Mouse (Mus musculus): ENCODE data around the gene Irx6. TPM values are rescaled to one million over a fixed set of nuclear protein-coding genes. Genes with fewer than 3 reads are reported as not detected.

Irx6 gene
- polyA plus RNA-seq, 1 experiment: not detected

DNA sequence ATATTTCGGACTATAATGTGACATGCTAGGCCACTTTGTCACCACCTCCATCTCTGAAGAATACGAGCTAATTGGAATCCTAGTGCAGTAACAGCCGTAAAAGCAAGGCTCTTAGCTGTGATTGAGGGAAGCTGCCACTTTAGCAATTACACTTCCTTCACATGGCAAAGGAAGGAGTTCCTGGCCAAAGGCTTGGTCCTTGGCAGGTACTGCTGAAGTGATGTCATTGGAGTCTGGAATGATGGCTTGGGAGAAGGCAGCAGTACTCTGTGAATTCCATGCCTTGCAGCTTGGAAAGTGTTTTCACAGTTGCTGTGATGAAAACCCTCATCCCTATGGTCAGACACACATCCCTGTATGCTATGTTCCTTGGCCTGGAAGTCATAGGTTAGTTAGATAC, 24.3 kb downstream of the Irx6 start:
- Histone ChIP-seq H3K4me1 (ENCODE audit: control insufficient read depth, insufficient read depth, low read length) (no peaks in the 10 kb centered on the region), H3K36me3 (ENCODE audit: control insufficient read depth, insufficient read depth, low read length) (no peaks in the 10 kb centered on the region), H3K27me3 (replicated peaks; ENCODE audit: control insufficient read depth, insufficient read depth, low read length) (no peaks in the 10 kb centered on the region; the same call in 1 of the 2 replicates), H3K27ac (ENCODE audit: insufficient read depth, low read depth, low read length) (no peak overlapping the region), H3K4me3 (ENCODE audit: insufficient read depth, low read depth, low read length) (no peak overlapping the region)
- TF ChIP-seq CTCF (conservative IDR thresholded peaks at IDR 0.05; ENCODE audit: insufficient read depth, insufficient read length, low read depth, low read length): no peak
- no peak for TF ChIP-seq POLR2A (IDR thresholded peaks at IDR 0.05; ENCODE audit: low read depth, low read length)
- DNase-seq: no peak
- 73% methylated on average over 3 of the region's 3 CpGs for WGBS

DNA sequence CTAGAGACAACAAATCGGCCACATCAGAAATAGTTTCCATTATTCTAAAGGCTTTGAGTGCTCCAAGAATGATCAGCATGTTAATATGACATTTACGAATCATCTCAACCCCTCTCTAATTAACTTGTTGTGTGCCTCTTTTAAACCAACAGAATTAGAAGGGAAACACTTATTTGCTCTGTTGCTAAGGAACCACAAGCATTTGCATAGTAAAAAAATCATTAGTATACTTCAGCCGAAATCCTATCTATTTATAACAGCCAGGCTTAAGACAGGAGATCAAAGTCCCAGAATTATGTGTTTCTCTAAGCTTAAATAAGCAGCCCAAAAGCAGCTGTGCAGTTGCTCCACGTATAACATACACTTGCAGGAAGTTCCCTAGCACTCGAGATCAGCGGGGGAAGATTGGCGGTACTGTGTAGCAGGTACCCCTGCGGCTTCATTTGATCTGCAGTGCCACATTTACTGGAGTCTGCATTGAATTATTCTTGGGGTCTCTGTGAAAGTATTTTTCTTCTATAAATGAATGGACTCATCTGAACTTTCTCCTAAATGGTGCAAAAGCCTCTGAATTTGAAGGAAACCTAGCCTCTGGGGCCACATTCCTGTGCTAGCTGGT, 25.9 kb downstream of the Irx6 start:
- WGBS: 60% methylated on average over 8 of the region's 8 CpGs
- TF ChIP-seq POLR2A (IDR thresholded peaks at IDR 0.05; ENCODE audit: low read depth, low read length) (no peak), CTCF (conservative IDR thresholded peaks at IDR 0.05; ENCODE audit: insufficient read depth, insufficient read length, low read depth, low read length) (no peak)
- Histone ChIP-seq H3K27ac (ENCODE audit: insufficient read depth, low read depth, low read length) (no peak overlapping the region), H3K27me3 (replicated peaks; ENCODE audit: control insufficient read depth, insufficient read depth, low read length) (no peaks in the 10 kb centered on the region; the same call in 1 of the 2 replicates), H3K4me3 (ENCODE audit: insufficient read depth, low read depth, low read length) (no peak overlapping the region), H3K4me1 (ENCODE audit: control insufficient read depth, insufficient read depth, low read length) (no peaks in the 10 kb centered on the region), H3K36me3 (ENCODE audit: control insufficient read depth, insufficient read depth, low read length) (no peaks in the 10 kb centered on the region)
- DNase-seq: no peak

DNA sequence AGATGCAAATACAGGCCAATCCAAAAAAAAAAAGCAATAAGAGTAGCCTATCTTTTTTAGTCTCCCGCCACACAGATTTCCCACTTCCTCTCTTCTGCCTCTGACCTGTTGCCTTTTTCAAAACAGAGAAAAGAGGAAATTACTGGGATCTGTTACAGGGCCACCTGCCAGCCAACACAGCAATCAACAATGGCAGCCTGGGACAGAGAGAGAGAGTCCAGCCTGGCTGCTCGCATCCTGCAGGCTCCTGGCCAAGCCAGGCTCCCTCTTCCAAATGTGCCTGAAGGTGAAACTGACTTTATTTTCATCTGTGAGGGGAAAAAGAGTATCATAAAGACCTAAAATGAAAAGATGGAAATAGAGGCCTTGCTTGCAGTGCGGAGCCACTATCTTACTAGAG, 29.3 kb downstream of the Irx6 start:
- 83% methylated on average over 3 of the region's 3 CpGs for WGBS
- Histone ChIP-seq H3K27me3 (replicated peaks; ENCODE audit: control insufficient read depth, insufficient read depth, low read length) (no peaks in the 10 kb centered on the region; the same call in 1 of the 2 replicates), H3K36me3 (ENCODE audit: control insufficient read depth, insufficient read depth, low read length) (no peaks in the 10 kb centered on the region), H3K4me1 (ENCODE audit: control insufficient read depth, insufficient read depth, low read length) (no peaks in the 10 kb centered on the region), H3K4me3 (ENCODE audit: insufficient read depth, low read depth, low read length) (no peak overlapping the region), H3K27ac (ENCODE audit: insufficient read depth, low read depth, low read length) (no peak overlapping the region)
- peak; percentile 18 for DNase-seq
- no peak for TF ChIP-seq CTCF (conservative IDR thresholded peaks at IDR 0.05; ENCODE audit: insufficient read depth, insufficient read length, low read depth, low read length)
- no peak for TF ChIP-seq POLR2A (IDR thresholded peaks at IDR 0.05; ENCODE audit: low read depth, low read length)

DNA sequence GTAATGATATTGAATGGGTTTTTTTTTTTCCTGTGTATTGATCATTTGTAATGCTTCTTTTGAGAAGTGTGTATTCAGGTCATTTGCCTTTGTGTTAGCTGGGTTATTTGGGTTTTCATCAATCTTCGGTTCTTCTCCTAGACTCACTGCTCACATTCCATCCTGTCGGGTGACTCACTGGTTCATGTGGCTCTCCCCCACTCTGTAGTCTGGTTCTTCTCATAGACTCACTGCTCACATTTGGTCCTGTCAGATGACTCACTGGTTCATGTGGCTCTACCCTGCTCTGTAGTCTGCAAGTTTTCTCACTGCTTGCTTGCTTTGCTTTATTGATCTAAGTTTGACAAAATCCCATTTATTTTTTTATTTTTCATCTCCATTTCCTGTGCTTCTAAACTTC, 32.2 kb downstream of the Irx6 start:
- WGBS: 30% methylated on average over 2 of the region's 2 CpGs
- no peak for DNase-seq
- H3K4me3 ChIP-seq (ENCODE audit: insufficient read depth, low read depth, low read length): no peak overlapping the region
- H3K36me3 ChIP-seq (ENCODE audit: control insufficient read depth, insufficient read depth, low read length): no peaks in the 10 kb centered on the region
- no peak overlapping the region for H3K27ac ChIP-seq (ENCODE audit: insufficient read depth, low read depth, low read length)
- no peaks in the 10 kb centered on the region; the same call in 1 of the 2 replicates for H3K27me3 ChIP-seq (replicated peaks; ENCODE audit: control insufficient read depth, insufficient read depth, low read length)
- no peak for TF ChIP-seq CTCF (conservative IDR thresholded peaks at IDR 0.05; ENCODE audit: insufficient read depth, insufficient read length, low read depth, low read length)
- H3K4me1 ChIP-seq (ENCODE audit: control insufficient read depth, insufficient read depth, low read length): no peaks in the 10 kb centered on the region

DNA sequence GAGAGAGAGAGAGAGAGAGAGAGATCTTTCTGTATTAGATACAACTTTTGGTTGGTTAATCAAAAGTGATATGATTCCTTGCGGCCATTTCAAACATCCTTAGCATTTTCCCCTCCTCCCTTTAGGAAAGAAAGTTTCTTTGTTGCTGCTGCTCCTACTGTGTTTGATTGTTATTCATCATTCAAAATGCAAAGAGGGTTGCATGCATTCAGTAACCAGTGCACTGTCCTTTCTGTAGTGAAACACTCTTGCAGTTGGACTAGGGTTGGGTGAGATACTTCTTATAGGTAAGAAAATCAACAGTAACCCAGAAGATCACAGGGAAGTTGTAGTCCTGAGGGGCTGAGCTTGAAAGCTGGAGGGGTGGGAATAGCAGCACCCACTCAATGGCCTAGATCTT, 39.2 kb downstream of the Irx6 start:
- no peak overlapping the region for H3K27ac ChIP-seq (ENCODE audit: insufficient read depth, low read depth, low read length)
- WGBS: 89% methylated on average over 1 of the region's 1 CpGs
- no peaks in the 10 kb centered on the region for H3K4me1 ChIP-seq (ENCODE audit: control insufficient read depth, insufficient read depth, low read length)
- no peaks in the 10 kb centered on the region; the same call in 1 of the 2 replicates for H3K27me3 ChIP-seq (replicated peaks; ENCODE audit: control insufficient read depth, insufficient read depth, low read length)
- no peak for DNase-seq
- no peak overlapping the region for H3K4me3 ChIP-seq (ENCODE audit: insufficient read depth, low read depth, low read length)
- H3K36me3 ChIP-seq (ENCODE audit: control insufficient read depth, insufficient read depth, low read length): no peaks in the 10 kb centered on the region
- TF ChIP-seq CTCF (conservative IDR thresholded peaks at IDR 0.05; ENCODE audit: insufficient read depth, insufficient read length, low read depth, low read length) (no peak), POLR2A (IDR thresholded peaks at IDR 0.05; ENCODE audit: low read depth, low read length) (no peak)

DNA sequence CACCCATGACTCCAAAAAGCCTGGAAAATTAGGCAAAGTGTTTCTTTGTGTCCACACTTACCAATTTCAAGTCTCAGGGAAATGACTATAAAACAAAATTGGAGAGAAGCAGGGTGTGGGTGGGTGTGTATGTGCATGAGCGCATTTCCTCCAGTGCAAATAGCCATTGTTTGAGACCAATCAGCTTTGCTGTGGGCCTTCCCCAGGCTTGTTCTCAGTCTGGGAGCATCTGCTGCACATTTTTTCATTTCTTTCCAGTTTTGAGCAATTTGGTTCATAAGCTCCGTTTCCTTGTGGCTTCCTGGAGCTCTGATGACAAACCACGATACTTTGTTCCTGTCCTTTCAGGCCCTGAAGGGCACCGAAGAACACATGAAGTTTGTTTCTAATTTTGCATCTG, 43.3 kb downstream of the Irx6 start:
- WGBS: 67% methylated on average over 4 of the region's 4 CpGs
- H3K27ac ChIP-seq (ENCODE audit: insufficient read depth, low read depth, low read length): no peak overlapping the region; the same call in 1 of the 2 replicates
- H3K27me3 ChIP-seq (replicated peaks; ENCODE audit: control insufficient read depth, insufficient read depth, low read length): no peaks in the 10 kb centered on the region; the same call in 1 of the 2 replicates
- TF ChIP-seq CTCF (conservative IDR thresholded peaks at IDR 0.05; ENCODE audit: insufficient read depth, insufficient read length, low read depth, low read length) (no peak), POLR2A (IDR thresholded peaks at IDR 0.05; ENCODE audit: low read depth, low read length) (no peak)
- no peak for DNase-seq
- H3K4me3 ChIP-seq (ENCODE audit: insufficient read depth, low read depth, low read length): no peak overlapping the region
- H3K36me3 ChIP-seq (ENCODE audit: control insufficient read depth, insufficient read depth, low read length): no peaks in the 10 kb centered on the region
- no peaks in the 10 kb centered on the region for H3K4me1 ChIP-seq (ENCODE audit: control insufficient read depth, insufficient read depth, low read length)

DNA sequence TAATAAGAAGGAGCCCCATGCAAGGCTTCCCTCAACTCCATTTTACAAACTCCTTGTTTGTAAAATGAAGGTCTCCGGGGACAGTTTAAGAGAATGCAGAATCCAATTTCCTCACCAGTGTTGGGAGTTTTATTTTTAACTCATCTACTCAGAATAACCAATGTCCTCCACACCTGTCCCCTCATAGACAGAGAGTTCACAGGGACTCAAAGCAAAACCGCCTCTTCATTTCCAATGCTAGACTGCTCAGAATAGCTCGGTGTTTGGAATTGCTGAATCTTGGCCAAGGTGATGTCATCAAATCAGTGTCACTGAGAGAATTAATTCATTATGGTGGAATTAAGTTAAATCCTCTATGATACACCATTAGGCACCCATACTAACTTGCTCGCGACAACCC, 44.0 kb downstream of the Irx6 start:
- Histone ChIP-seq H3K27ac (ENCODE audit: insufficient read depth, low read depth, low read length) (peak overlapping the region; percentile 23; the same call in 1 of the 2 replicates), H3K4me3 (ENCODE audit: insufficient read depth, low read depth, low read length) (no peak overlapping the region), H3K4me1 (ENCODE audit: control insufficient read depth, insufficient read depth, low read length) (no peaks in the 10 kb centered on the region), H3K36me3 (ENCODE audit: control insufficient read depth, insufficient read depth, low read length) (no peaks in the 10 kb centered on the region), H3K27me3 (replicated peaks; ENCODE audit: control insufficient read depth, insufficient read depth, low read length) (no peaks in the 10 kb centered on the region; the same call in 1 of the 2 replicates)
- 75% methylated on average over 5 of the region's 5 CpGs for WGBS
- no peak for DNase-seq
- TF ChIP-seq POLR2A (IDR thresholded peaks at IDR 0.05; ENCODE audit: low read depth, low read length): no peak
- no peak for TF ChIP-seq CTCF (conservative IDR thresholded peaks at IDR 0.05; ENCODE audit: insufficient read depth, insufficient read length, low read depth, low read length)
